Mouse (Mus musculus): Measurements from ENCODE around the gene Ampd3. TPM values are rescaled to one million over a fixed set of nuclear protein-coding genes. Genes with fewer than 3 reads are reported as not detected.

Gene Ampd3
- polyA plus RNA-seq, 1 experiment from 2014 or later = 8.8 TPM

DNA sequence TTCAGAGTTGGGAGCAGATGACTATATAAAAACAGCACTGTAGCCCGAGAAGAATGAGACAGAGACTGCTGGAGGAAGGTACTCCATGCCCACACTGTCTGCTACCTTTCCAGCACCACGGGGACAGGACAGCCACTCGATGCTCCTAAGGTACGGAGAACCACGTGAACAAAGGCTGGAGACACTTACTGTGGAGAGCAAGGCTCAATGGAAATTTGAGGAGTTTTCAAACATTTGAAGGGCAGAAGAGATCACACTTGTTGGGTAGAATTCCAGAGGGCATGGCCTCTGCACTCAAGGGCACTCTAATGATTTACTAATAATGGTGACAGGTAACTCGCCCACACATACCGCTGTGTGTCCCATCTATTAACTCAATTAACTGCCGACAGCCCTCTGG lies 55.1 kb downstream of the Ampd3 start:
- ATAC-seq (ENCODE audit: low FRiP score, low TSS enrichment) = no peak

DNA sequence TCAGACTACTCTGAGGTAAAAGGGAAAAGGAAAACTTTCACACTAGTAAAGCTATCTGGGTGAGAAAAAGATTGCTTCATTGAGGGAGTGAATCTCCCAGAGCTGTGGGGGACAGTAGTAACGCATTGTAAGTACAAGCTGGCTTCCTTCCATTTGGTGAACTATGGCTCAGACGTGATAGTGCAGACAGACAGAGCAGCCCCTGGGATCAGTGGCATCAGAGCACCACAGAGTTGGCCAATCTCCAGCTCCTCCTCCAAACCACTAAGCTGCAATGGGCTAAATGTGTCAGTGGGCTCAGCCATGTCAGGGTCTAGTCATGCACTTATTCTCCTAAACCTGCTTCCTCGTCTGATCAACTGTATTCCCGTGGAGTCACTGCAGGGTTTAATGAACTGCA lies 55.6 kb downstream of the Ampd3 start:
- peaks cover 20% of the 10 kb centered on the region for H3K4me1 ChIP-seq (ENCODE audit: insufficient read depth, low read length)
- no peak overlapping the region for H3K4me3 ChIP-seq (ENCODE audit: low read length)
- ATAC-seq (ENCODE audit: low FRiP score, low TSS enrichment) = no peak
- 0 out of 2 replicates have a peak overlapping the region, but pooled peaks have one; percentile 16 for H3K9ac ChIP-seq (replicated peaks; ENCODE audit: low read length)
- no peaks in the 10 kb centered on the region for H3K27me3 ChIP-seq (ENCODE audit: insufficient read depth, low read length)
- H3K9me3 ChIP-seq (ENCODE audit: low read length) = no peaks in the 10 kb centered on the region
- WGBS = 55% methylated on average over 4 of the region's 4 CpGs
- H3K27ac ChIP-seq (ENCODE audit: low read length) = no peak overlapping the region
- no peak overlapping the region for H3K4me2 ChIP-seq (replicated peaks; ENCODE audit: low read depth, low read length)
- H3K36me3 ChIP-seq (ENCODE audit: insufficient read depth, low read length) = peaks cover 29% of the 10 kb centered on the region

More for the DNA sequence above, 55.1 kb downstream of the Ampd3 start:
- no peaks in the 10 kb centered on the region for H3K27me3 ChIP-seq (ENCODE audit: insufficient read depth, low read length)
- no peak overlapping the region for H3K27ac ChIP-seq (ENCODE audit: low read length)
- 35% methylated on average over 8 of the region's 8 CpGs for WGBS
- no peak overlapping the region for H3K9ac ChIP-seq (replicated peaks; ENCODE audit: low read length)
- no peaks in the 10 kb centered on the region for H3K9me3 ChIP-seq (ENCODE audit: low read length)
- H3K4me2 ChIP-seq (replicated peaks; ENCODE audit: low read depth, low read length) = no peak overlapping the region
- peaks cover 23% of the 10 kb centered on the region for H3K36me3 ChIP-seq (ENCODE audit: insufficient read depth, low read length)
- H3K4me1 ChIP-seq (ENCODE audit: insufficient read depth, low read length) = peaks cover 20% of the 10 kb centered on the region
- no peak overlapping the region for H3K4me3 ChIP-seq (ENCODE audit: low read length)

DNA sequence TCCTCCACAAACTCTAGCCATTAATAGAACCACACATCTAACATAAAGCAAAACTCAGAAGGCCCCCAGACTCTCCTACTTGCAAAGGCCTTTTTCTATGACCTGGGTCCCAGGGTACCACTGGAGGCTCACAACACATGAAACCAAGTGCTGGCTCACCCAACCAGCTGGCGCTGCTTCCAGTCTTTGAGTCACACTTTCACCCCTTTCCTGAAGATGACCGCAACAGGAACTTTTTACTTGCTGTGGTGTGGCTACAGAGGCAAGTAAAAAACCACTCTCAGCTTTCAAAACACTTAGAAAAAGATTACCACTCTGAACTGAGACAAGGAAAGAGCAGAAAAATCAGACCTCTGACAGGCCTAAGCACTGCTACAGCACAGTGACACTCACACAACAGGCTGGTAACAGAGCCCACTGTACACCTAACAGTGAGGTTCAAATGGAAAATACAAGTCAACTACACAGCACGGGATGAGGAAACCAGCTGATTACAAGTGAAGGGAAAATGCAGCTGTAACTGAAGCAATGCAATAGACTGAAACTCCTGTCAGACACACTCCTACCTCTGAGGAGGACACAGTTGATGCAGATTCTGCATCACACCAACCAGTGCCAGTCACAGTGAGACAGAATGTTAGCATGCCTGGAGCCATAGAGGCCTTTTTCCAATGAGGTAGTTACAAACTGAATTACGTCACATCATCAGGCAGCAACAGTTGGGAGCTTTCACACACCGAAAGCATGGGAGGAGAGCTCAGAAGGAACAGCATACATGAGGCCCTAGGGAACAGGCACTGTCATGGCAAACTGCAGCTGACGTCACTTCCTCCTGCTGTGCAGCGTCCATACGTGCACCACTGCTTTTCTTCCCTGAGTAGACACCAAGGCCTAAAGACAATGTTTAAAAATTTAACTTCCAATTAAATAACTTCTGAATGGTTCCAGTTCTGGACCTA lies 56.3 kb downstream of the Ampd3 start:
- H3K36me3 ChIP-seq (ENCODE audit: insufficient read depth, low read length) = peaks cover 32% of the 10 kb centered on the region
- no peaks in the 10 kb centered on the region for H3K27me3 ChIP-seq (ENCODE audit: insufficient read depth, low read length)
- no peak overlapping the region for H3K27ac ChIP-seq (ENCODE audit: low read length)
- WGBS = 82% methylated on average over 8 of the region's 8 CpGs
- H3K4me2 ChIP-seq (replicated peaks; ENCODE audit: low read depth, low read length) = no peak overlapping the region
- peaks cover 20% of the 10 kb centered on the region for H3K4me1 ChIP-seq (ENCODE audit: insufficient read depth, low read length)
- H3K9ac ChIP-seq (replicated peaks; ENCODE audit: low read length) = no peak overlapping the region
- ATAC-seq (ENCODE audit: low FRiP score, low TSS enrichment) = no peak
- no peak overlapping the region for H3K4me3 ChIP-seq (ENCODE audit: low read length)
- no peaks in the 10 kb centered on the region for H3K9me3 ChIP-seq (ENCODE audit: low read length)

DNA sequence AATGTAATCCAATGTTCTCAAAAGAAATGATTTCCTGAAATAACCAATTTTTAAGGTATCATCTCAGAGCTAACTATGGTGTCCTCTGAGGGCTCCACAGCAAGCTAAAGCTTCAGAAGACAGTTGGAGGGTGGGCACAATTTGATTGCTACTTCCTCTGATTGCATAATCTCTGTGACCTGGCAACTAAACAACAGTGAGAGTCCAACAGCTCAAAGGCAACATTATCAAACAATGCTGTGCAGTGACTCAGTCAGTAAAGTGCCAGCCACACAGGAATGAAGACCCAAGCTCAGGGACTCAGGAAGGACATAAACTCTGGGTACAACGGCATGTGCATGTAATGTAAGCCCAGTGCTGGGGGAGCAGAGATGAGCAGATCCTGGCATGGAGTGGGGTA lies 65.0 kb downstream of the Ampd3 start:
- H3K9me3 ChIP-seq (ENCODE audit: low read length) = no peaks in the 10 kb centered on the region
- no peaks in the 10 kb centered on the region for H3K4me1 ChIP-seq (ENCODE audit: insufficient read depth, low read length)
- H3K4me2 ChIP-seq (replicated peaks; ENCODE audit: low read depth, low read length) = no peak overlapping the region
- H3K9ac ChIP-seq (replicated peaks; ENCODE audit: low read length) = no peak overlapping the region
- H3K27ac ChIP-seq (ENCODE audit: low read length) = no peak overlapping the region
- H3K36me3 ChIP-seq (ENCODE audit: insufficient read depth, low read length) = peaks cover 19% of the 10 kb centered on the region; the same call in 1 of the 2 replicates
- ATAC-seq (ENCODE audit: low FRiP score, low TSS enrichment) = no peak
- H3K27me3 ChIP-seq (ENCODE audit: insufficient read depth, low read length) = no peaks in the 10 kb centered on the region
- no peak overlapping the region for H3K4me3 ChIP-seq (ENCODE audit: low read length)
- 86% methylated on average over 1 of the region's 1 CpGs for WGBS

DNA sequence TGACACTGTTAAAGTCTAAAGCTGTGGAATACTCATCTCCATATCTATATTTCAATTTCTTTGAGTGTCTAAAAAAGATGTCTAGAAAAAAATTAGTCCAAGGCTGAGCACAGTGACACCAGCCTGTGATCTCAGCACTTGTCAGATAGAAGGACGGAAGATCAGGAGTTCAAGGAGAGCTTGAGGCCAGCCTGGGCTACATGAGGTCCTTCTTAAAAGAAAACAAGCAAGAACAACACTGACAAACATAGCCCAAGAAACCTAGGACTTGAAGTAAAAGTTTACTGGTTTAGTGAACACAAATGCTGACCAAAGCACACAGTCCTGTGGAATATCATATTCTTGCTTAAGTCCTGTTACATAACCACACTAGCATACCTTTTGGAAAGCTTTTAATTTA lies 66.0 kb downstream of the Ampd3 start:
- no peak overlapping the region for H3K9ac ChIP-seq (replicated peaks; ENCODE audit: low read length)
- peaks cover 10% of the 10 kb centered on the region; the same call in 1 of the 2 replicates for H3K36me3 ChIP-seq (ENCODE audit: insufficient read depth, low read length)
- H3K4me3 ChIP-seq (ENCODE audit: low read length) = no peak overlapping the region
- no peak overlapping the region for H3K4me2 ChIP-seq (replicated peaks; ENCODE audit: low read depth, low read length)
- no peaks in the 10 kb centered on the region for H3K4me1 ChIP-seq (ENCODE audit: insufficient read depth, low read length)
- WGBS = 88% methylated on average over 1 of the region's 1 CpGs
- H3K27me3 ChIP-seq (ENCODE audit: insufficient read depth, low read length) = no peaks in the 10 kb centered on the region
- no peaks in the 10 kb centered on the region for H3K9me3 ChIP-seq (ENCODE audit: low read length)
- no peak for ATAC-seq (ENCODE audit: low FRiP score, low TSS enrichment)
- H3K27ac ChIP-seq (ENCODE audit: low read length) = no peak overlapping the region

DNA sequence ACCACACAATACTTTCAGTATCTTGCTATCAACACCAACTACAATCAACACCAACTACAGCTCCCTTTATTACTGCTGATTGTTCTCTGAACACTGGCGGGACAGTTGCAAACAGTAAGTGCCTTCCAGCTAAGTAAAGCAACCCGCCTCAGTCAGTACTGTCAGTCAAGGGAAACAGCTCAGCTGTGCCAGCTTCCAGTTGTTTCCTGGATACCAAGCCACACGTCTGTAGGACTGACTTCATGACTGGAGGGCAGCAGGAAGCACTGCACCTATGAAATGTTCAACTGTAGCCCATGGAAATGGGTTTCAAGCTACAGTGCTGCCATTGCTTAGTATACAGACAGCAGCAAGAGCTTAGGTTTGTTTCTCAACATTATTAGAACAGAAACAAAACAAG lies 66.5 kb downstream of the Ampd3 start:
- Histone ChIP-seq H3K36me3 (ENCODE audit: insufficient read depth, low read length) (peaks cover 10% of the 10 kb centered on the region; the same call in 1 of the 2 replicates), H3K4me1 (ENCODE audit: insufficient read depth, low read length) (no peaks in the 10 kb centered on the region), H3K4me3 (ENCODE audit: low read length) (no peak overlapping the region), H3K27me3 (ENCODE audit: insufficient read depth, low read length) (no peaks in the 10 kb centered on the region), H3K9me3 (ENCODE audit: low read length) (no peaks in the 10 kb centered on the region), H3K4me2 (replicated peaks; ENCODE audit: low read depth, low read length) (no peak overlapping the region), H3K27ac (ENCODE audit: low read length) (no peak overlapping the region), H3K9ac (replicated peaks; ENCODE audit: low read length) (no peak overlapping the region)
- ATAC-seq (ENCODE audit: low FRiP score, low TSS enrichment) = no peak
- WGBS = 54% methylated on average over 3 of the region's 3 CpGs

DNA sequence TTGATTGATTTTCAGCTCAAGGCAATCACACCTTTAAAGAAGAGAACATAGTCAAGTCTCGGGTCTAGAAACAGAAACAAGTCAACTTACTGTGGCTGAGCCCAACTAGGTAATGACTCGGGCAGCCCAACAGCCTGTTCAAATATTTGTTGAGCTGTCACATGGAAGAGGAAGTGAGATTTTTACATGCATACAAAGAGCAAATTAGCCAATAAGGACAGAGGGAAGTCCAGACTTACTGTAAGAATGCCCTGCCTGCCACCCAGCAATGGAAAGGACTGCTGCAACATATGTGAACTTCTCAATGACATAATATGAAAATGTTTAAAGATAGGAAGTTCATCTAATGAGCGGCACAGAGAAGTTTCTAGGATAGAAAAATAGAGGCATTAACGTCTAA lies 72.3 kb downstream of the Ampd3 start:
- no peak overlapping the region for H3K4me3 ChIP-seq (ENCODE audit: low read length)
- H3K9ac ChIP-seq (replicated peaks; ENCODE audit: low read length) = no peak overlapping the region
- no peak overlapping the region for H3K4me2 ChIP-seq (replicated peaks; ENCODE audit: low read depth, low read length)
- H3K27ac ChIP-seq (ENCODE audit: low read length) = no peak overlapping the region
- H3K4me1 ChIP-seq (ENCODE audit: insufficient read depth, low read length) = 0 out of 2 replicates have a peak, but pooled peaks cover 5% of the 10 kb centered on the region
- 76% methylated on average over 4 of the region's 4 CpGs for WGBS
- ATAC-seq (ENCODE audit: low FRiP score, low TSS enrichment) = no peak
- no peaks in the 10 kb centered on the region for H3K36me3 ChIP-seq (ENCODE audit: insufficient read depth, low read length)
- H3K9me3 ChIP-seq (ENCODE audit: low read length) = no peaks in the 10 kb centered on the region
- H3K27me3 ChIP-seq (ENCODE audit: insufficient read depth, low read length) = no peaks in the 10 kb centered on the region

DNA sequence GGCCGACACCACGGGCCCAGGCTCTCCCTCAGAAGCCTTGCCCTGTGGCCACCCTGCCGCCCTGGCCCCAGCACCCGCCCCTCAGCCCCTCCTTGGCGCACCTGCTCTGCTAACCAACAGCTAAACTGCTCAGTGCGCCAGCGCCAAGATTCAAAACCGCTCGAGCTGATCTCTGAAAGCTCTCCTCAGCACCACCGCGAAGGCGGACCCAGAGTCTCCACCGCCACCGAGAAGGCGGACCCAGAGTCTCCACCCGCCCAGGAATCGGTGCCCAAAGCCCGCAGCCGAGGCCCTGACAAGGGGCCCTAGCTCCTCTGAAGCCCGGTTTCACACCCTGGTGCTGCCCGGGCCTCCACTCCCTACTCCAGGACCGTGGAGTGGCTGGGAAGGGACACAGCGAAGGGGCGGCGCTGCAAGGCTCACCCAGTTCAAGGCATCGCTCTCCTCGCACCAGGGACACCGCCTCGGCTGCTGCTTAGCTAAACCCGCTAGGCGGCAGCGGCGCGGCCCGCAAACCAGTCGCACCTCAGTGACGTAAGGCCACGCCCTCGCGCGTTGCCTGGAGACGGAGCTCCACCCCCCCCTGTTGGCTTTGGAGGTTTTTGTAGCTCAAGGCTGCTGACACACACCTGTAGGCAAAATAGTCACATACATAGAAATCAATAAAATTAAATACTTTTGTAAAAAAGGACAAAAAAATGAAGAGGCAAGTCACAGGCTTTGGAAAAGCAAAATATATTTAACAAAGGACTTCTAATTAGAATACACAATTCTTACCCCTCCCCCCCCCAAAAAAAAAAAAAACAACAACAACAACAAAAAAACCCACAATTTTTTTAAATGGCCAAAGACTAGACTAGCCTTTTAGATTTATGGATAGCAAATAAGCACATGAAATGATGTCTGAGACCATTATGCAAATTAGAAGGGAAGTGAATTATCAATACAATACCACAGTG lies 76.2 kb downstream of the Ampd3 start, which contains the start of gene Rnf141:
Rnf141 (minus strand) TSS at position 542 of the 959 bp plus-strand sequence.
- H3K4me1 ChIP-seq (ENCODE audit: insufficient read depth, low read length) = 0 out of 2 replicates have a peak, but pooled peaks cover 5% of the 10 kb centered on the region
- H3K4me3 ChIP-seq (ENCODE audit: low read length) = peak within 1 kb of the TSS; percentile 89
- WGBS = under 1% methylated on average over 42 of the region's 42 CpGs
- H3K36me3 ChIP-seq (ENCODE audit: insufficient read depth, low read length) = no peaks in the 10 kb centered on the region
- H3K4me2 ChIP-seq (replicated peaks; ENCODE audit: low read depth, low read length) = peak within 1 kb of the TSS; percentile 74
- H3K9ac ChIP-seq (replicated peaks; ENCODE audit: low read length) = peak within 1 kb of the TSS; percentile 91
- H3K27ac ChIP-seq (ENCODE audit: low read length) = peak within 1 kb of the TSS; percentile 94
- H3K27me3 ChIP-seq (ENCODE audit: insufficient read depth, low read length) = no peaks in the 10 kb centered on the region
- peak; percentile 96 for ATAC-seq (ENCODE audit: low FRiP score, low TSS enrichment)
- no peaks in the 10 kb centered on the region for H3K9me3 ChIP-seq (ENCODE audit: low read length)

DNA sequence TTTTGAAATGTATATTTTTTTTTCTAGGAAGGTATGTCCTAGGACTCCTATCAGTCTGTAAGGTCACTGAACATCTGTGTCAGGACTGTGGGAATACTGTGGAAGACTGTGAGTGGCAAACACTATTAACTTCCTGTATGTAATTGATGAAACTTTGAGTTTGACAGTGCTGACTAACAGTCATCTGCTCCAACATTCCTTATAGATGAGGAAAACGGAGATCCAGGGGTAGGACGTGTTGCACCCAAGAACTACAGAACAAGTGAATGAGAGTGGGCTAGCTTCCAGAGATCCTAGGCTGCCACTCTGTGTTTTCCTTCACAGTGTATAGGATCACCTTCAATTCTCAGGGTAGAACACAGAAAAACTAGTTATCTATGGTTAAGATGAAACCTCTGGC lies 79.3 kb downstream of the Ampd3 start:
- Histone ChIP-seq H3K27me3 (ENCODE audit: insufficient read depth, low read length) (no peaks in the 10 kb centered on the region), H3K9ac (replicated peaks; ENCODE audit: low read length) (no peak overlapping the region), H3K36me3 (ENCODE audit: insufficient read depth, low read length) (no peaks in the 10 kb centered on the region), H3K27ac (ENCODE audit: low read length) (no peak overlapping the region), H3K4me1 (ENCODE audit: insufficient read depth, low read length) (peaks cover 15% of the 10 kb centered on the region), H3K4me2 (replicated peaks; ENCODE audit: low read depth, low read length) (no peak overlapping the region), H3K9me3 (ENCODE audit: low read length) (no peaks in the 10 kb centered on the region), H3K4me3 (ENCODE audit: low read length) (no peak overlapping the region)
- WGBS = 77% methylated on average over 2 of the region's 2 CpGs
- ATAC-seq (ENCODE audit: low FRiP score, low TSS enrichment) = no peak
